Mouse (Mus musculus): ENCODE results near the gene St5. TPM values are rescaled to one million over a fixed set of nuclear protein-coding genes. Genes with fewer than 3 reads are reported as not detected.

The St5 gene
- polyA plus RNA-seq, 1 experiment: 28.6 TPM

DNA sequence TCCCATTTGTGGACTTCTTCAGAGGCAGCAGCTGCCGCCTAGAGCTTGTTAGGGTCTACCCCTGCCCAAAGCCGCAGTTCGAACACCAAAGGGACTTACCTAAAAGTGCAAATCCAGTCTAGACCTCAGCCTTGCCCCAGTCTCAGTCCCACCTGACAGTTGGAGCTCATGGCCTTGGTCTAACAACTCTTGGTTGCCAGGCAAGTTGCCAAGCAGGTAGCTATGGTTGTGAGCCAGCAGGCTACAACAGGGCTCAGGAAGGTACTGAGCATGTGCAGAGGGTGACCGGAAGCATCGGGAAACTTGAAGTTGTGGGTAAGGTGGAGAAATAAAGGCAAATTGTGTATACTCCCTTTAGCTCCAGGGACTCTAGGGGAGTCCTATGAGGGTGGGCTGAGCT is 20.3 kb upstream of the St5 start, which contains the start of gene BC051019:
BC051019 (minus strand) TSS at position 154 of the 400 bp plus-strand sequence.
- H3K27me3 ChIP-seq (ENCODE audit: control insufficient read depth, insufficient read depth, insufficient read length): no peaks in the 10 kb centered on the region
- TF ChIP-seq MAX (IDR thresholded peaks at IDR 0.05) (no peak), CTCF (IDR thresholded peaks at IDR 0.05; ENCODE audit: control insufficient read depth, insufficient read depth, insufficient read length) (no peak), FOSL1 (IDR thresholded peaks at IDR 0.05; ENCODE audit: insufficient read depth, low read length, poor library complexity, severe bottlenecking) (no peak), CEBPB (IDR thresholded peaks at IDR 0.05; ENCODE audit: low read depth) (no peak), USF1 (IDR thresholded peaks at IDR 0.05; ENCODE audit: low read depth) (no peak), MYOD1 (IDR thresholded peaks at IDR 0.05; ENCODE audit: control insufficient read depth, insufficient read length, low read depth) (no peak), MYOG (IDR thresholded peaks at IDR 0.05; ENCODE audit: control insufficient read depth, extremely low read depth, insufficient read length) (no peak)
- no peaks in the 10 kb centered on the region for H3K79me2 ChIP-seq (ENCODE audit: control insufficient read depth, insufficient read depth)
- H3K79me3 ChIP-seq (ENCODE audit: low read depth): no peaks in the 10 kb centered on the region
- H3ac ChIP-seq (ENCODE audit: control insufficient read depth, insufficient read length, low read depth): no peak within 1 kb of the TSS
- H3K36me3 ChIP-seq (ENCODE audit: control insufficient read depth, insufficient read depth): no peaks in the 10 kb centered on the region
- no peak within 1 kb of the TSS for H3K4me3 ChIP-seq (ENCODE audit: insufficient read depth, poor library complexity, severe bottlenecking)

DNA sequence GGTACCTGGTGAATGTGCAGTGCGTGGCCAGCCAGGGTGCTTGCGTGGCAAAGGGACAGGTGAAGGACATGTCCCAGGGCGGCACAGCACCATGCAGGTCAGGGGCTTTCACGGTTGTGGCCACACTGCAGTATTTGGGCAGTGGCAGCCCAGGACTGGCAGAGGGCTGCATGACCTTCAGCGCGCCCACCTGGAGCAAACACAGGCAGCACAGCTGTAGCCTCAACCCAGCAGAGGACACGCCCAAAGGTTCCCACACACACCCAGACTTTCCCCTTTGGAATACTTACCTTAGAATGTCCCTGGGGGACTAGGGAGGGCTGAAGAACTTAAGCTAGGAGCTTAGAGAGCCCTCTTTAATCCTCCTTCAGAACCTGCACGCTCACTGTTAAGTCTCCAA is 19.7 kb upstream of the St5 start:
- H3K27me3 ChIP-seq (ENCODE audit: control insufficient read depth, insufficient read depth, insufficient read length): no peaks in the 10 kb centered on the region
- no peaks in the 10 kb centered on the region for H3K79me2 ChIP-seq (ENCODE audit: control insufficient read depth, insufficient read depth)
- H3ac ChIP-seq (ENCODE audit: control insufficient read depth, insufficient read length, low read depth): no peak overlapping the region
- H3K36me3 ChIP-seq (ENCODE audit: control insufficient read depth, insufficient read depth): no peaks in the 10 kb centered on the region
- no peak overlapping the region for H3K4me3 ChIP-seq (ENCODE audit: insufficient read depth, poor library complexity, severe bottlenecking)
- no peaks in the 10 kb centered on the region for H3K79me3 ChIP-seq (ENCODE audit: low read depth)
- no peak for TF ChIP-seq FOSL1 (IDR thresholded peaks at IDR 0.05; ENCODE audit: insufficient read depth, low read length, poor library complexity, severe bottlenecking)
- TF ChIP-seq MYOD1 (IDR thresholded peaks at IDR 0.05; ENCODE audit: control insufficient read depth, insufficient read length, low read depth): no peak
- TF ChIP-seq CEBPB (IDR thresholded peaks at IDR 0.05; ENCODE audit: low read depth): no peak
- TF ChIP-seq MAX (IDR thresholded peaks at IDR 0.05): no peak
- no peak for TF ChIP-seq MYOG (IDR thresholded peaks at IDR 0.05; ENCODE audit: control insufficient read depth, extremely low read depth, insufficient read length)
- no peak for TF ChIP-seq USF1 (IDR thresholded peaks at IDR 0.05; ENCODE audit: low read depth)
- TF ChIP-seq CTCF (IDR thresholded peaks at IDR 0.05; ENCODE audit: control insufficient read depth, insufficient read depth, insufficient read length): no peak

DNA sequence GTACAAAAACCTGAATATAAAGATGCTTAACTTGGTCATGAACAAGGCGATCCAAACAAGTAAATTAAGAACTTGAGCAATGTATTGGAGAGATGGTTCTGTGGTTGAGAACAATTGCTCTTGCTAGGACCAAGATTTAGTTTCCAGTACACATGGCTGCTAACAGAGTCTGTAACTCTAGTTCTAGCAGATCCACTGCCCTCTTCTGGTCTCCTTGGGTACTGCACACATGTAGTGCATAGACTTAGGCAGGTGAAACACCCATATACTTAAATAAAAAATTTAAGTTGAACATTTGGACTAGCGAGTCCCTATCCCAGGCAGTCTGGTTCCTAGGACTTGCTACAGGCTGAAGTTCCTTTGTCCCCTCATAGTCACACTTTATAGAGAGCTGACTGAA is 19.2 kb upstream of the St5 start:
- Histone ChIP-seq H3K27me3 (ENCODE audit: control insufficient read depth, insufficient read depth, insufficient read length) (no peaks in the 10 kb centered on the region), H3K4me3 (ENCODE audit: insufficient read depth, poor library complexity, severe bottlenecking) (no peak overlapping the region), H3K79me2 (ENCODE audit: control insufficient read depth, insufficient read depth) (no peaks in the 10 kb centered on the region), H3K79me3 (ENCODE audit: low read depth) (no peaks in the 10 kb centered on the region), H3K36me3 (ENCODE audit: control insufficient read depth, insufficient read depth) (no peaks in the 10 kb centered on the region), H3ac (ENCODE audit: control insufficient read depth, insufficient read length, low read depth) (no peak overlapping the region)
- no peak for TF ChIP-seq CEBPB (IDR thresholded peaks at IDR 0.05; ENCODE audit: low read depth)

GRCm38 (mm10) chr7:109719286-109719685 is 15.9 kb upstream of the St5 start:
- Histone ChIP-seq H3ac (ENCODE audit: control insufficient read depth, insufficient read length, low read depth) (no peak overlapping the region), H3K36me3 (ENCODE audit: control insufficient read depth, insufficient read depth) (no peaks in the 10 kb centered on the region), H3K4me3 (ENCODE audit: insufficient read depth, poor library complexity, severe bottlenecking) (no peak overlapping the region), H3K79me3 (ENCODE audit: low read depth) (no peaks in the 10 kb centered on the region), H3K79me2 (ENCODE audit: control insufficient read depth, insufficient read depth) (no peaks in the 10 kb centered on the region), H3K27me3 (ENCODE audit: control insufficient read depth, insufficient read depth, insufficient read length) (no peaks in the 10 kb centered on the region)
- no peak for TF ChIP-seq MYOD1 (IDR thresholded peaks at IDR 0.05; ENCODE audit: control insufficient read depth, insufficient read length, low read depth)
- no peak for TF ChIP-seq CTCF (IDR thresholded peaks at IDR 0.05; ENCODE audit: control insufficient read depth, insufficient read depth, insufficient read length)
- TF ChIP-seq MYOG (IDR thresholded peaks at IDR 0.05; ENCODE audit: control insufficient read depth, extremely low read depth, insufficient read length): no peak
- TF ChIP-seq CEBPB (IDR thresholded peaks at IDR 0.05; ENCODE audit: low read depth): no peak
- no peak for TF ChIP-seq MAX (IDR thresholded peaks at IDR 0.05)
- TF ChIP-seq USF1 (IDR thresholded peaks at IDR 0.05; ENCODE audit: low read depth): no peak
- no peak for TF ChIP-seq FOSL1 (IDR thresholded peaks at IDR 0.05; ENCODE audit: insufficient read depth, low read length, poor library complexity, severe bottlenecking)

DNA sequence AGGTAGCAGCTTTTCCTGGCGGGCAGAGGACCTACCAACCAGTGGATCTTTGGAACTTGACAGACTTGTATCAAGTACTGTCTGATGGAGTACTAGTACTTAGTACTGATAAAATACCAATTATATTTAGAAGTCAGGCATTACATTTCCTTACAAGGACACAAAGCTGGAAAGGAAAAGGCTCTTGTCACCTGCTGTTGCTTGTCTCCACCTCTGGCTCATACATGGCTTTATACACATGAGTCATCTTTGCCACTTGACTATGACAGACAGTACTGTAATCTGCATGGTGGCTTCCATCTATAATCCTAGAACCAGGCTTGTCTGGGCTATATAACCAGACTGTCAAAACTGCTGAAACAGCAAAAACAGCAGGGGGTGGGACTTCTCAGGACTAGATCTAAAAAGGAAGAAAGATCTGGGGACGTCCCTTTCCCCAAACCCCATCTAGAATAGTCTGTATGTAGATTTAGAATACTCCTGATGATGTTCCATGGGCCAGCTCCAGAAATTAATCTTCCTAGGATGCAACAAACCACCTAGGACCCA is 10.1 kb upstream of the St5 start:
- Histone ChIP-seq H3K4me3 (ENCODE audit: insufficient read depth, poor library complexity, severe bottlenecking) (no peak overlapping the region), H3K27me3 (ENCODE audit: control insufficient read depth, insufficient read depth, insufficient read length) (no peaks in the 10 kb centered on the region), H3K79me2 (ENCODE audit: control insufficient read depth, insufficient read depth) (no peaks in the 10 kb centered on the region), H3K79me3 (ENCODE audit: low read depth) (no peaks in the 10 kb centered on the region), H3K36me3 (ENCODE audit: control insufficient read depth, insufficient read depth) (no peaks in the 10 kb centered on the region), H3ac (ENCODE audit: control insufficient read depth, insufficient read length, low read depth) (no peak overlapping the region)
- TF ChIP-seq MYOD1 (IDR thresholded peaks at IDR 0.05; ENCODE audit: control insufficient read depth, insufficient read length, low read depth): peak; percentile 75
- TF ChIP-seq MYOG (IDR thresholded peaks at IDR 0.05; ENCODE audit: control insufficient read depth, extremely low read depth, insufficient read length): no peak
- no peak for TF ChIP-seq CTCF (IDR thresholded peaks at IDR 0.05; ENCODE audit: control insufficient read depth, insufficient read depth, insufficient read length)

DNA sequence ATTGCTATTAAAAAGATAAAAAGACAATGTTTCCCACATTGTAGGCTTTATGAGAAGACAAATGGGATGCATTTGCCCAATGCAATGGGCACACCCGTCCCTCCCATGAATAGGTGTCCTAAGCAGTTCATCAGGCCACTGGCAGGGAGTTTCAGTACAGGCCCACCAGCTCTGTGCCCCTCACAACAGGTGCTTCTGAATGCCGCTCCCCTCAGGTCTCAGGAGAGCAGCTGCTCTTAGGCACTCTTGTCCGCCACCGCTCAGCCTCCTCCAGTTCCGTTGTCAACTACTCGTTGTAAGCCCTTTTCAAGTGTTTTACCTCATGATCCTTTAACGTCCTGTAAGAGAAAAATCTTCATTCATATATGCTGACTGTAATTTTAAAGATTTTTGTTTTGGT is 8.8 kb upstream of the St5 start:
- no peak for TF ChIP-seq MAX (IDR thresholded peaks at IDR 0.05)
- TF ChIP-seq FOSL1 (IDR thresholded peaks at IDR 0.05; ENCODE audit: insufficient read depth, low read length, poor library complexity, severe bottlenecking): no peak
- no peak for TF ChIP-seq USF1 (IDR thresholded peaks at IDR 0.05; ENCODE audit: low read depth)
- no peak for TF ChIP-seq MYOG (IDR thresholded peaks at IDR 0.05; ENCODE audit: control insufficient read depth, extremely low read depth, insufficient read length)
- no peak for TF ChIP-seq CEBPB (IDR thresholded peaks at IDR 0.05; ENCODE audit: low read depth)
- no peak for TF ChIP-seq CTCF (IDR thresholded peaks at IDR 0.05; ENCODE audit: control insufficient read depth, insufficient read depth, insufficient read length)
- TF ChIP-seq MYOD1 (IDR thresholded peaks at IDR 0.05; ENCODE audit: control insufficient read depth, insufficient read length, low read depth): no peak
- no peaks in the 10 kb centered on the region for H3K27me3 ChIP-seq (ENCODE audit: control insufficient read depth, insufficient read depth, insufficient read length)
- H3K4me3 ChIP-seq (ENCODE audit: insufficient read depth, poor library complexity, severe bottlenecking): no peak overlapping the region
- no peak overlapping the region for H3ac ChIP-seq (ENCODE audit: control insufficient read depth, insufficient read length, low read depth)
- H3K79me2 ChIP-seq (ENCODE audit: control insufficient read depth, insufficient read depth): no peaks in the 10 kb centered on the region
- no peaks in the 10 kb centered on the region for H3K79me3 ChIP-seq (ENCODE audit: low read depth)
- no peaks in the 10 kb centered on the region for H3K36me3 ChIP-seq (ENCODE audit: control insufficient read depth, insufficient read depth)
